Mouse (Mus musculus): ENCODE measurements around the gene Rnf19b.

Rnf19b gene

DNA sequence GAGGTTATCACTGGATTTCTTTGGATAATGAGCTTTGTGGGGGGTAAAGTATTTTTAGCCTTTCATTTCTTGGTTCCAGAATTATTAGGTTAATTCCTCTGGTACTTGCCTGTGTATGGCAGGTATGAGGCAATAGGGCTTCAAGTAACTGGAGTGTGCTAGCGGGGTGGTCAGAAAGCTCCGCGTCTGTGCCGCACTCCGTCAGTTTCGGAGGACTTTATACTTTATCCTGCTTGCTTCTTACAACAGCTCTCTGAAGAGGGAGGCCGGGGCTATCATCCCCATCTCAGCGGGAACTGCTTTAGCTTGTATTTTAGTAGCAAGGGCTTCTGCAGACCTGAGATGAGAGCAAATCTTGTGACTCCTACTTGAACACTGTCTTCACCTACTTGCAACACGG is 21.1 kb downstream of the Rnf19b start:
- DNase-seq: no peak

DNA sequence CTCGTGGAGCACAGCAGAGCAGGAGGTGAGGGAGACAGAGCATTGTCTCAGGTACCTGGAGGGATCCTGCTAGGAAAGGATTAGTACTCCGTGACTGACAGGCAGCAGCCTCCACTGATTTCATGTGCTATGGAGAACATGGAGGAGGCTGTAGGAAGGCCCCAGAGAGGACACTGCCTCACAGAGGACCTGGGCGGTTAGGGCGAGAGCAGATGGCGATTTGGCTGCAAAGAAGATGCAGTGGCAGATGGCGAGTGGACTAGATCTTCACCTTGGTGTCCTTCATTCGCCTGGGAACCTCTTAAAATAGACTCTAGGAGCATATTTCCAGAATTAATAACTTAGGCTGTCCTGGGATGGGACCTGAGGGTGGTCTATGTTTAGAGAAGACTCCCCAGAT is 23.0 kb downstream of the Rnf19b start:
- no peak for DNase-seq

DNA sequence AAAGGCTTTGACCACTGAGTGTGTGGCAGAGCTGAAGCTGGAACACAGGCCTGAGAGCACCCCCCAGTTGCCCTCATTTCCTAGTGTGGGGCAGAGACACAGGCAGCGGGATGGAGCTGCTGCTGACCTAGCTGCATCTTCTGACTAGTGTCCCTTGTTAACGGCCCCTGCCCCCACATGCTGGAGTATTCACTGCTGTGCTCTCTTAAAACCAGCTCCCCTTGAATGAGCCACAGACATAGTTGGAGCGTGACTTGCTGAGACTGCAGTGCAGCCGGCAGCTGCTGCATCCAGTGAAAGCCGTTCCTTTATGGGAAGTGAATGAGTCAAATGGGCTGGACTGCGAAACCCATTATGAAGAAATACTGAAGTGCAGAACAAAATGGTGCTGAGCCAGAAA is 23.4 kb downstream of the Rnf19b start:
- DNase-seq: peak; percentile 43

DNA sequence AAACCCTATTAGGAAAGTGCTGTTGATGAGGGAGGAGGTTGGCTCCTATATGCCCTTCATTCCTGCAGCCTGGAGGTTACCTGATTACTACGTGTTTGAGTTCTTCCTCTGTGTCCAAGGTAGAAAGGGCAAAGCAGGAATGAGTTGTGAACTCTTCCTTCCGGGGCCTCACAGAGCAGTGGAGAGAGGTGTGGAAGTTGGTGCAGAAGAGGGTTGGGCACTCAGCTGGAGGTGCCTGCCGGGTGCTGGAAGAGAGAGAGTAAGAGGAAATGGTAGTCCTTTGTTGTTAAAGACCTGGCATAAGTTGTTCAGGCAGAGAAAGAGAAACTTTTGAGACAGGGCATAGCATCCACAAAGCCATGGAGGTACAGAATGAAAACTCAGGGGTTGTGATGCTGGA is 23.9 kb downstream of the Rnf19b start:
- DNase-seq: no peak

DNA sequence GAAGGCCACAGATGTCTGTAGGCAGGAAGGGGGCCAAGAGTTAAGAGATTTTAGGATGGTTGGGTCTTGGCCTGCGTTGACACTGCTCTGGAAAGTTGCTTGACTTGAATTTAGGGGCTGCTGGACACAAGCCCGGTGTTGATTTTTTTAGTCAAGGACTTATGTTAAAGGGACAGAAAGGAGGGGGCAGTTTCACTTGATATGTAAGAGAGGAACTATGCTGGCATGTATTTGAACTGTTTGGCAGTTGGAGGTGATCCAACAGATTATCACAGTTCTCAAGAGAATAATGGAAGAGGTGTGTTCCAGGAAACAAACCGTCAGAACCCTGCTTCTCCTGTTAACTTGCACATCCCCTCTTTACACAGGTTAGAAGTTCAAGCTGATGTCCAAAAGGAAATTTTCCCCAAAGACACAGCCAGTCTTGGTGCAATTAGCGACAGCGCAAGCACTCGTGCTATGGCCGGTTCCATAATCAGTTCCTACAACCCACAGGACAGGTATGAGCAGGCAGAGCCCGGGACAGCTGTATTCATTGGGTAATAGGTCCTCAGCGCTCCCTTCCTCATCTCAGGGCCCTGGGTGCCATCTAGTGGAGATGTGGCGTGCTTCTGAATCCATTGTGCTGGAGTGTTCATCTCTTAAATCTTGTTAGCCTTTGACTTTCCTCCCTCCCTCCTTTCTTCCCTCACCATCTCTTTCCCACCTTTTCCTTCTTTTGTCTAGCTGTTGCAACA is 24.5 kb downstream of the Rnf19b start:
- DNase-seq: peak; percentile 61

DNA sequence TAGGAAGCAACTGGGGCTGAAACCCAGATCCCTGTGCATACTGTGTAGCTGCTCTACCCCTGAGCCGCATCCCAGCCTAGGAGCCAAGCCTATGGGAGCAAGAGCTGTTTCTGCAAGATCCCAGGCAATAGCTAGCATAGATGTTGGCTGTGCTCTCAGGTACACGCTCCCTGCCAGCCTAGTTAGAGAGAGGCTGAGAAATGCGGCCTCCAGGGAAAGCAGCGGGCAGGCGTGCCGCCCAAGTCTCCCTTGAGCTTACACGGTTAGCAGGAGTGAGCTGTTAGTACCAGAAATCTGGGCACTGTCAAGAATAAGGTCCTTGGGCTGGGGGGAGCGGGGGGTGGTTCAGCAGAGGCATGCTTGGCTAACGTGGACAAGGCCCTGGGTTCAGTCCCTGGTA is 26.8 kb downstream of the Rnf19b start:
- no peak for DNase-seq

DNA sequence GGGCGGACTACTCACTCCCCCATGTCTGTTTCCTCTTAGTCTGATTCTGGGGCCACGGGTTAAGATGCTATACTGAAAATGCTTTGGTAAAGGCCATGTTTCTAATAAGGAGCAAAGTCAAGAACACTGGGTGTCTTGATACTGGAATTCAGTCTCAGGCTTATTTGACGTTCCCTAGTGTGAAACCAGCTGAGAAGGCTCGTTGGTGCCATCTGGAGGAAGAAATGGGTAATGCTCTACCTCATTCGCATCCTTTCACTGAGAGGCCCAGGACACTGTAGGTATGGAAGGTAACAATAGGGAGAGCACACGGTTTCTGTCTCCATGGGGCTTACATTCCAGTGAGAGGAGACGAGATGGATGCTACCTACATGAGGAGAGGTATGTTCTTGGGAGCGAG is 28.0 kb downstream of the Rnf19b start:
- peak; percentile 54 for DNase-seq

DNA sequence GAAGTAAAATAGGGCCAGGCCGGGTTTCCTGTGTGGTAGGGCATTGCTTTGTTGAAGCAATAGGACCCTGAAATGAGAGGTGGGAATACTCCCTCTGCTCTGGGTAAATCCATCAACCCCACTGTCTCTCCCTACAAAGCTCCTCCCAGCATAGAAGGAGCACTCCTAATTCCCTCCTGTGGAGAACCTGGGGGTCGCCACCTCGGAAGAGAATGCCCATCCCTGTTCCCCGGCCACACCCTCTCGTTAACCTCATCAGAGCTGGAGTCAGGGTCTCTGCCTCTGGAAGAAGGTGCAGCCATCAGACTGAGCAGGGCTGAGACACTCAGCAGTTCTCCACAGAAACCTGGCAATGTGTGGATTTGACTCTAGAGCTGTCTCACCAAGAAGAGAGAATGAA is 29.8 kb downstream of the Rnf19b start:
- DNase-seq: no peak

DNA sequence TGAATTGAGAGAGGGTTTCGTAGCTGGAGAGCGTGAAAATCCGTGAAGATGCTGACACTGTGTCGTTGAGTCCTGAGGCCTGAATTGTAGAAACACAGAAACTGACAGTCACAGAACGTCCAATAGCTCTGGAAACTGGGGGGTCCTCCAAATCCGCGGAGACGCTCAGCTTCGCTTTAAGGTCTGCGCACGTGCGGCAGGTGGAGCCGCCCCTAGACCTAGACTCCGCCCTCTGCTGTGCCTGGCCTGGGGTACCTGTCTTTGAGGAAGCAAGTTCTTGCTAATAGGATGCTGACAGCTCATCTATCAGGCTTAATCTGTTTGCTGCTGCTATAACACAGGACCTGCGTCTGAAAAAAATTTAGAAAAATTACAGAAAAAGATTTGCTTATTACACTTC is 37.2 kb downstream of the Rnf19b start:
- no peak for DNase-seq

DNA sequence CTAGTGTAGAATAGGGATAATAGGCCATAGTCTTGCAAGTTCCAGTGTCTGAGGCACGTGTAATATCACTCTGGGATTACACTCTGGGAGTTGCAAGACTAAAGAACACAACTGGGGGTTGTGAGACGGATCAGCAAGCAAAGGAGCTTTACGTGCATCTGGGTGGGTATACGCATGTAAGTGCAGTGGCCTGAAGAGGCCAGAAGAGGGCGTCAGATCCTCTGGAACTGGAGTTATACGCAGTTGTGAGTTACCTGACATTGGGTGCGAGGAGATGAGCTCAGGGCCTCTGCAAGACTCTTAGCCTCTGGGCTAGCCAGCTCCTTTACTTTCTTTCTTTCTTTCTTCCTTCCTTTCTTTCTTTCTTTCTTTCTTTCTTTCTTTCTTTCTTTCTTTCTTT is 38.9 kb downstream of the Rnf19b start:
- no peak for DNase-seq

DNA sequence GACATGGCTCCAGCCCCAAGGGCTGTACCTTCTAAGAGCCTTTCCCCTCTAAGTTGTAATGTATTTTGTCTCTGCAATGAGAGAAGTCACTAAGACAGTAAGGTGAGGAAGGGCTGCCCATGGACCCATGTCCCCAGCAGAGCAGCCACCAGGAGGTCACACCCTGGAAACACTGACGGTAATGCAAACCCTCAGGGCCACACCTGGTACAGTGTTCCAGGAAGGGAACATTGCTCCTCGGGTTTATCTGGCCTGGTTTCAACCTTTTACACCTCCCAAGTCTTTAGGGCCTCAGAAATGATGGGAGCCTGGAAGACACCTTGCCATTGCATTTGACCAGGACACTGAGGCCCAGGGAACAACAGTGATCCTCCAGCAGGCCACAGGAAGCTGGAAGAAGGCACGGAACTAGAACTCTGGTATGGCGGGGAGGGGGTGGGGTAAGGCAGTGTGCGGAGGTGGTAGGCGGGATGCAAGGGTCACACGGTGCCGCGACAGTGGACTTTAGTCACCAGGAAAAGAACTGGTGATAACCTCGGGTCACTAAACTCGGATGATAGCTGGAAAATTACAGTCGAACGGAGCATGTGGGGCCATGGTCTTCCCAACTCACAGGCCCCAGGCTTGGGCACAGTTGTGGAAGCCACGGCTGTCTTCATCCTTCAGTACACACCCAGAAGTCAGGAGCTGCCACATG is 44.2 kb downstream of the Rnf19b start:
- DNase-seq: no peak

DNA sequence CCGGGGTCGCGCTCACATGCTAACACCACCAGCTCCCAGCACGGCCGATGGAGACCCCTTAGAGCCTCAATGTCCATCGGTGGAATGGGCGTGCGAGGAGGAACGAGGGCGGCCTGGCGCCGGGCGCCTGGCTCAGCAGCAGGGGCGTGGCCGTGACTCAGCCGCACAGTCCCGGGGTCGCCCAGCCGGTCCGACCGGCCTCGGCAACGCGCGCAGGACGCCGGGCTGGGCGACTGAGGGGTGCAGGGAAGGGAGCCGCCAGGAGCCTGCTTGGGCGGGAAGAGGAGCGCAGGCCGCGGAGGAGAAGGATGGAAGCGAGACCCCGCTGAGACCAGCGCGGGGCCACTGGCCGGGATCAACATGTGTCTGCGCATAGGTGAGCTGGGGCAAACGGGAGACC is 47.3 kb downstream of the Rnf19b start, which contains the start of gene Tmem54:
Gene Tmem54, plus strand, starts transcription at position 193 of the 400 bp plus-strand sequence.
- DNase-seq: no peak

DNA sequence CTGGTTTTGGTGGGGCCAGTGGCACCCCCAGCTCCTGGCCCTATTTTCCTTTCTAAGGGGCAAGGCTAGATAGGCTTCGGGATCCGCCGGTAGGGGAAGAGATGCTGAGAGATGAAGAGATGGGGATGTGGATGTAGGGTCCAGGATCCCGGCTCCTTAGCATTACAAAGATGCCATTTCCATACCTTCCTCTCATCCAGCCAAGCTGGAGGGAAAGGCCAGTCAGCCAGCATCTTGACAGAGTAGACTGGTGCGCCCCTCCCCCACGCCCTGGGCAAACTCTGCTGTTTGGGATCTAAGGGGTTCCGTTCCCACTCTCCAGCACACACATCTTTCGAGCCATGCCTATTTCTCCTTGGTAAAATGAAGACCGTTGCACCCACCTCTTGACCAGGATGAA is 48.0 kb downstream of the Rnf19b start:
- no peak for DNase-seq

DNA sequence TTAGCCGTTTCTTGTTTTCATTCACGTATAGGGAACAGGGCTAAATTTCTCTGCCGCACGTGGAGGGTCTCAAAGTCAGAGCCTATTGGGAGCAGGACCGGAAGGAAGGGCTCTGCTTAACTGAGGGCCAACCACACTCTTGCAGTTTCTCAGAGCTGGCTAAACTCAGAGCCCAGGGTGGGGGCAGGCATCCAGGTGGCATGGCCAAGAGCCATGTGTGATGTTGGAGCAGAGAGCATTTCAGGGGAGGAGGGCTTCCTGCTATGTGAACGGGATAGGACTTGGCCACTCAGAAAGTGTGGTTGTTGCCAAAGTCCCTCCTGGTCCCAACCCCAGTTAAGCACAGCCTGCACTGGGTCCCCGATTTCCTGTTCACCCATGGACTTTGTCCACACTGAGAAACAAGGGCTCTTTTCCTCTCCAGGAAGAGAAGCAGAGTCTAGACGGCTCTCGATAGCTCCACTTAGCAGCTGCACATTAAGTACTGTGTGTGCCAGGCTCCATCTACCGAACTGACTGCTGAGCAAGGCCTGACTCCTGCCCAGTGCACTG is 49.4 kb downstream of the Rnf19b start:
- no peak for DNase-seq

DNA sequence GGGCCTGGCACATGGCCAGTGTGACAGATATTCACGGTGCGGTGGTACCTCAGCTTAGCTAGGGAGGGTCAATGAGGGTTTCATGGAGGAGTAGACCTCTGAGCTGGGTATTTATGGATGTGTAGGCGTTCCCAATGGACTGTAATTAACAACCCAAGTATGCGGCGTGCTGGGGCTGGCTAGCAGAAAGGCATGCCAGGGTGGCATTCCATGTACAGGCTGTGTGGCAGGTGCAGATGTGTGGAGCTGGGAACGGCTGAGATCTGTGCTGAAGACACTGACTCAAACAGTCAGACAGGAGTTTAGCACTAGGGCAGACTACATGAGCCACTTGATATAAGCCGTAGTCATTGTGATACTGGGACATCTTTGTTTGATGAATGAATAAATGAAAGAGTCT is 50.6 kb downstream of the Rnf19b start:
- DNase-seq: no peak

DNA sequence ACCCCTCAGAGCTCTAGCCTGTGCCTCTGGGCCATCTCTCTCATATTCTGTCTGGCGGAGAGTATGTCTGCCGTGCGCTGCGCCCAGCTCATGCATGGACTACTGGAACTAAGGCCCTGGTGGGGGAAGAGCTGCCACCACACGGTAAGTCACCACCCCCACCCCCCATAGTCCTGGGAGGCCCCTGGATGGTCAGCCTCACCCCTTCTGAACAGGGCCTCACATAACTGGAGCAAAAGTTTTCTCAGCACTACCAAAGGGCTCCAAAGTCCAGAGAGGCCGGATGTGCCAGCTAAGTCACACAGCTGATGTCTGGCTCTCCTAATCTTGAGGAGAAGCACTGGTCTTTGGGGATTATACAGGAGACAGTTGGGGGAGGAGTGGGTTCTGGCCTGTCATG is 52.7 kb downstream of the Rnf19b start:
- no peak for DNase-seq

DNA sequence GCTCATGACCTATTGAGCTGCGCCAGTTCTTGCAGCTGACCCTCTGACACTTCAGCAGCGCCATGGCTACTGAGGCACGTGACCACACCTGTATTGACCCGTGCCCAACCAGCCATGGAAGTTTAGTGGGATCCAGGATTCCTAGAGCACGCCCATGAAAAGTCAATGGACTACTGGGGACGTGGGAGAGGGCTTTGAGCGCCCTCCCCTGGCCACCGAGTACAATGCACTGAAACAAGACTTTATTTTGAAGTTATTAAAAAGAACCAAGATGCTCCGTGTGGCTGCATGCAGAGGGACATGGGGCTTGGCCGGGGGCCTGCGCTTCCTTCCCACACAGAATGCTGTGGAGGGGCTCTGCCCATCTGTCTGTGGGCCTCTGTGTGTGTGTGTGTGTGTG is 53.3 kb downstream of the Rnf19b start:
- no peak for DNase-seq

DNA sequence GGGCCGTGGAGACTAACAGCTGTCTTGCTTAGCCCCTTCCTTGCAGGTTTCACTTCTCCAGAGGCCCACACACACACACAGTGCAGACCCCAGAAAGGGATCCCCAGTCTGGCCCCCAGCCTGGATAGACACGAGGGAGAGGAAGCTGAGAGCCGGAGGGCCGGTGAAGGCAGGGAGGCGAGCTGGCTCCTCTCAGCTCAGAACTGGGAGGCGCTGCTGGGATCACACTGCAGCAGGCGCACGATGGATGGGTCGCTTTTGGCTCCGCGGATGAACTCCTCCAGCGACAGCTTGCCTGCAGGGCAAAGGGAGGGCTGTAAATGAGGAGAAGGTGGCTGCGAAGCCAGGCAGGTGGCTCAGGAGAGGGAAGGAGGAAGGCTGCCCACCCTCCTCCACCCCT is 54.2 kb downstream of the Rnf19b start:
- DNase-seq: no peak

DNA sequence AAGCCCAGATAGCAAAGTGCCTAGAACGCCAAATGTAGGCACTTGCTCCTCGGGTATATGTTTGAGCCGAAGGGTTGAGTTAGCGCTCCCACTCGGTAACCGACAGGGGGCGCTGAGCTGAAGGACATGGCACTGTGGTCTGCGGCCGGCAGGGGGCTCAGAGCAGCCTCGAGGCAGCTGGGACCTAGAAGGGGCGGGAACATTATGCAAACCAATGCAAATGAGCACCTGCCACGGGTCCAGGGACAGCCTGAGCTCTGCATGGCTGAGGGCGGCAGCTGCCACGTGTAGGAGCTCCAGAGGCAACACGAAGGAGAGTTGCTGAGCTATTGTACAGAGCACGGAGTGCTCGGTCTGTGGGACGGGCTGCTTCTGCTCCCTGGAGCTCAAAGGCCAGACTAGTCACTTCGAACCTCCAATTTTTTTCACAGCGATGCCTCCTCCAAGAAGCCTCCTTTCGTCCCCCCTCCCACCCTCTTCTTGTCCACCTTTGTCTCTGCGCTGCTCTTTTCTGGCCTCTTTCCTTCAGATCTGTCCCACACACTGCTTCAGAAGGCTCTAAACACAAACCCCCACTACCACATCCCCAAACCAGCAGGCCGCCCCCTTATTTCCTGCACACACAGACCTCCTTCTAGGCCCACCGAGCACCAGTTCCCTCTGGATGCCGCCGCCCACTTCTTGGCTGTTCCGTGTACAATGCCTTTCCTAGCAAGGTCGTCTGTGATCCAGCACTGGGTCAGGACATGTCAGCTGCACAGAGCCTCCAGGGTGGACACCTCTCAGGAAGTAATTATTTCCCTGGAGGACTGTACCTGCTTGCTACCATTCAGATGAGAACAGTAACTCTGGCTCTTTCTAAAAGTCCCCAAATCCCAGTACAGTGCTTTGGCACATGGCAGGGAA is 55.3 kb downstream of the Rnf19b start:
- peak; percentile 93 for DNase-seq

DNA sequence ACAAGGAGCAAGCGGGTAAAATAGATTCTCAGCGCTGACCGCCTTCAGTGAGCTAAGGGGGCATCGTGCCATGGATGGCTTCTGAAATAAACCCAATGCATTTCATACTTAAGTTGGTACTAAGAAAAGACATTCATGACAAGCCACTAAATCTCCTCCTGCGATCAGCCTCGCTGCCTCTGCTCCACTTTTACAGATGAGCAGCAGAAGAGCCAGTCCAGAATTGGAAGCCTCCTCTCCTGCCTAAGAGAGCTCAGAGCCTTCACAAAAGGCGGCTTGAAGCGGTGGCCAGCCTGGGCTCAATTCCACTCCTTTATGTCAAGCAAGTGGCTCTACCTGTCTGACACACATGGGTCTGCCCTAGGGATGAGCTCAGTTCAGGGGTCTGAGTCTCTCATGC is 58.6 kb downstream of the Rnf19b start:
- no peak for DNase-seq

DNA sequence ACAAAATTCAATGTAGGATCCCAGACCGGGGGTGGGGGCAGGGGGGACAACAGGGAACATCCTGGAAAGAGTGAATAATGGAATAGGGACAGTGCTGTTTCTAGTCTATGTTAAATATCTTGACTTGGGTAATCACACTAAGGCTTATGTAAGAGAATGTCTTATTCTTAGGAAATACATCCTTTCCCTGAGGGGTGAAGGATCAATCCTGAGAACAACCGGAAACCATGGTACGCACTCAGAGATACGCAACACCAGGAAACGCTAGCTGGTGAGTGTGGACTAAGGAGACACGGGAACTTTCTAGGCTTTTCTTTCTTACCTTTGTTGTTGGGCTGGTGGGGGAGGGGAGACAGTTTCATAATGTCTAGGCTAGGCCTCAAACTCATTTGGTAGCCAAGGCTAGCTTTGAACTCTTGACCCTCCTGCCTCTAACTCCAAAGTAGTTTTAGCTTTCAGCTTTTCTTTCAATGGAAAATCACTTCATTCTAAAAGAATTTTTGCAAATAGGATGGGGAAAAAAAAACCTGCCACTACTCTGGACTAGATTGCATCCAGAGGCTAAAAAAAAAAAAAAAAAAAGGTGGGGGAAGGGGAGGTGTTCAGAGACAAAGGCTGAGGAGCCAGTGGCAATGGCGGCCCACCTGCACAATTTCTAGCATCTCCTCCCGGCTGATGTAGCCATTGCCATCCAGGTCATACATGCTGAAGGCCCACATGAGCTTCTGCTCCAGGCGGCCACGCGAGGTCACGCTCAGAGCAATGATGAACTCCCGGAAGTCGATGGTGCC is 59.8 kb downstream of the Rnf19b start:
- DNase-seq: no peak

DNA sequence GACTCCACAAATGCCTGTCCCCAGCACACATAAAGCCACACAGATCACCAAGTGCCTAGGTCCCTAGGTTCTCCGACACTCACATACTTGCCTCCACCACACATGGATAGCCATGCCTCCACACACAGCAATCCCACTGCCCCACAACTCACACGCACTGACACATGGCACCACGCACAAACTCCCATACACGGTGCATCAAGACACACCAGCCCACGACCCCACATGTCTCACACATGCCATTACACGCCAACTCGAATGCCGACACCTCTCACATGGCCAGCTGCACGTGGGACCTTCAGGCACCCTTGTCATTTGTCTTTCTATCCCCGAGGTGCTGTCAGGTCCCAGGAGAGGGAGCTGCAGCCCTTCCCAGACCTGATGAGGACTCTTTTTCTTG is 61.6 kb downstream of the Rnf19b start:
- no peak for DNase-seq
